Mouse (Mus musculus) kidney, embryonic 15.5 days (tissue): ENCODE measurements around the gene Car14. TPM values are rescaled to one million over a fixed set of nuclear protein-coding genes. Genes with fewer than 3 reads are reported as not detected.
"Not testable (repeated sequence)": the region's sequence is repeated elsewhere in the genome, so short reads cannot be mapped to it uniquely, and the experiment has no call there.

Source experiments
- ATAC-seq: fragments of 200-750 bp; cut with Nextera tagmentation; replicated peaks from 2 replicates; pipeline ENCODE4 v1.8.0; 2017; ENCODE audit warnings: moderate TSS enrichment; ENCODE audit not compliant: low FRiP score
- H3K27ac ChIP-seq: fragments of 300-500 bp; sonication (generic); 2 replicates; pipeline ENCODE4 v1.5.1; 2015; ENCODE audit warnings: mild to moderate bottlenecking, inconsistent platforms
- H3K27me3 ChIP-seq: fragments of 300-500 bp; sonication (generic); 2 replicates; pipeline ENCODE4 v1.6.1; 2015; ENCODE audit warnings: inconsistent platforms
- H3K36me3 ChIP-seq: fragments of 300-500 bp; sonication (generic); 2 replicates; pipeline ENCODE4 v1.6.1; 2015; ENCODE audit warnings: inconsistent platforms
- H3K4me1 ChIP-seq: fragments of 300-500 bp; sonication (generic); 2 replicates; pipeline ENCODE4 v1.6.1; 2015; ENCODE audit warnings: inconsistent platforms
- H3K4me2 ChIP-seq: fragments of 300-500 bp; sonication (generic); 2 replicates; pipeline ENCODE4 v1.6.1; 2015; ENCODE audit warnings: moderate library complexity, mild to moderate bottlenecking, inconsistent platforms
- H3K4me3 ChIP-seq: fragments of 300-500 bp; sonication (generic); replicated peaks from 2 replicates; pipeline ENCODE4 v1.5.1; 2015; ENCODE audit warnings: mild to moderate bottlenecking, inconsistent platforms
- H3K9ac ChIP-seq: fragments of 300-500 bp; sonication (generic); 2 replicates; pipeline ENCODE4 v1.6.1; 2015; ENCODE audit warnings: mild to moderate bottlenecking, inconsistent platforms
- H3K9me3 ChIP-seq: fragments of 300-500 bp; sonication (generic); replicated peaks from 2 replicates; pipeline ENCODE4 v1.6.1; 2016; ENCODE audit warnings: inconsistent platforms
- WGBS: fragments of 180-500 bp; shearing (Covaris S2); methylation state at CpG from one replicate; pipeline ENCODE4 v1.1.7; 2015; ENCODE audit warnings: mixed read lengths; 5-methylcytosine and 5-hydroxymethylcytosine counted together
- polyA plus RNA-seq: library from polyadenylated mRNA; unstranded; fragments of >200 nt; fragmentation: Nextera tagmentation; extraction: Ambion mirVana; gene quantifications from 2 replicates; pipeline ENCODE4 v1.2.1, GENCODE M21; 2015

Car14 gene
- polyA plus RNA-seq, 1 experiment from 2014 or later = 22.5 TPM

- H3K36me3 ChIP-seq, H3K4me2 ChIP-seq, H3K9me3 ChIP-seq, H3K9ac ChIP-seq, H3K4me3 ChIP-seq, H3K27ac ChIP-seq, H3K27me3 ChIP-seq, ATAC-seq, H3K4me1 ChIP-seq: not testable (repeated sequence)
- 89% methylated on average over 7 of the region's 7 CpGs for WGBS
These were observed 18.9 kb upstream of the Car14 start for GRCm38 (mm10) chr3:95923429-95923828.

- 50% methylated on average over 2 of the region's 2 CpGs for WGBS
- not testable (repeated sequence) for H3K36me3 ChIP-seq, H3K4me3 ChIP-seq, H3K4me1 ChIP-seq, H3K9ac ChIP-seq, ATAC-seq, H3K4me2 ChIP-seq, H3K27ac ChIP-seq, H3K27me3 ChIP-seq, H3K9me3 ChIP-seq
These were observed 16.0 kb upstream of the Car14 start for GRCm38 (mm10) chr3:95920532-95920931.

GRCm38 (mm10) chr3:95916760-95917159, 12.3 kb upstream of the Car14 start:
- Histone ChIP-seq H3K36me3 (no peaks in the 10 kb centered on the region), H3K27ac (no peak overlapping the region), H3K4me3 (no peak overlapping the region), H3K4me1 (no peaks in the 10 kb centered on the region), H3K9me3 (no peaks in the 10 kb centered on the region), H3K27me3 (no peaks in the 10 kb centered on the region), H3K4me2 (no peak overlapping the region), H3K9ac (no peak overlapping the region)
- no peak for ATAC-seq
- whole genome bisulfite sequencing = 75% methylated on average over 7 of the region's 7 CpGs

GRCm38 (mm10) chr3:95914706-95915105, 10.2 kb upstream of the Car14 start:
- no peak for ATAC-seq

GRCm38 (mm10) chr3:95907613-95908012, 3.1 kb upstream of the Car14 start:
- 48% methylated on average over 4 of the region's 4 CpGs for WGBS
- H3K27ac ChIP-seq = no peak overlapping the region

More at GRCm38 (mm10) chr3:95914706-95915105, 10.2 kb upstream of the Car14 start:
- Histone ChIP-seq H3K9ac (no peak overlapping the region), H3K9me3 (no peaks in the 10 kb centered on the region), H3K4me2 (no peak overlapping the region), H3K36me3 (no peaks in the 10 kb centered on the region), H3K27ac (no peak overlapping the region), H3K27me3 (no peaks in the 10 kb centered on the region), H3K4me1 (no peaks in the 10 kb centered on the region), H3K4me3 (no peak overlapping the region)
- 88% methylated on average over 4 of the region's 4 CpGs for WGBS

GRCm38 (mm10) chr3:95906860-95907259, 2.4 kb upstream of the Car14 start:
- Histone ChIP-seq H3K27ac (no peak overlapping the region), H3K9me3 (no peaks in the 10 kb centered on the region), H3K4me1 (peaks cover 52% of the 10 kb centered on the region), H3K27me3 (peaks cover 12% of the 10 kb centered on the region), H3K4me3 (peak overlapping the region; percentile 38), H3K9ac (no peak overlapping the region), H3K36me3 (no peaks in the 10 kb centered on the region), H3K4me2 (peak overlapping the region; percentile 76)
- ATAC-seq = no peak
- 0% methylated on average over 12 of the region's 12 CpGs for WGBS

More at GRCm38 (mm10) chr3:95907613-95908012, 3.1 kb upstream of the Car14 start:
- H3K4me2 ChIP-seq = no peak overlapping the region
- ATAC-seq = no peak
- H3K9me3 ChIP-seq = no peaks in the 10 kb centered on the region
- H3K4me1 ChIP-seq = peaks cover 46% of the 10 kb centered on the region
- no peak overlapping the region for H3K4me3 ChIP-seq
- H3K9ac ChIP-seq = no peak overlapping the region
- peaks cover 12% of the 10 kb centered on the region for H3K27me3 ChIP-seq
- no peaks in the 10 kb centered on the region for H3K36me3 ChIP-seq

- no peaks in the 10 kb centered on the region for H3K36me3 ChIP-seq
- WGBS = 2% methylated on average over 12 of the region's 12 CpGs
- ATAC-seq = no peak
These were observed 1.5 kb upstream of the Car14 start for GRCm38 (mm10) chr3:95905940-95906492.

GRCm38 (mm10) chr3:95905146-95905939, 852 bp upstream of the Car14 start:
- Histone ChIP-seq H3K36me3 (no peaks in the 10 kb centered on the region), H3K27me3 (peaks cover 12% of the 10 kb centered on the region), H3K27ac (peak overlapping the region; percentile 64), H3K4me3 (peak overlapping the region; percentile 38), H3K4me2 (peak overlapping the region; percentile 76), H3K9ac (peak overlapping the region; percentile 36), H3K9me3 (no peaks in the 10 kb centered on the region), H3K4me1 (peaks cover 61% of the 10 kb centered on the region)
- under 1% methylated on average over 18 of the region's 18 CpGs for WGBS
- ATAC-seq = peak; percentile 58

More at GRCm38 (mm10) chr3:95905940-95906492, 1.5 kb upstream of the Car14 start:
- Histone ChIP-seq H3K9me3 (no peaks in the 10 kb centered on the region), H3K27ac (no peak overlapping the region), H3K4me2 (peak overlapping the region; percentile 76), H3K27me3 (peaks cover 12% of the 10 kb centered on the region), H3K4me3 (peak overlapping the region; percentile 38), H3K9ac (peak overlapping the region; percentile 36; the same call in 1 of the 2 replicates), H3K4me1 (peaks cover 60% of the 10 kb centered on the region)

GRCm38 (mm10) chr3:95903753-95904502, 563 bp downstream of the Car14 start:
- Histone ChIP-seq H3K27me3 (peaks cover 12% of the 10 kb centered on the region), H3K4me2 (peak overlapping the region; percentile 76), H3K4me3 (peak overlapping the region; percentile 38), H3K4me1 (peaks cover 75% of the 10 kb centered on the region), H3K9ac (peak overlapping the region; percentile 36; the same call in 1 of the 2 replicates), H3K27ac (peak overlapping the region; percentile 64; the same call in 1 of the 2 replicates), H3K36me3 (no peaks in the 10 kb centered on the region), H3K9me3 (no peaks in the 10 kb centered on the region)
- ATAC-seq = peak; percentile 47
- 3% methylated on average over 14 of the region's 15 CpGs for WGBS

- no peak overlapping the region for H3K9ac ChIP-seq
- 21% methylated on average over 6 of the region's 6 CpGs for WGBS
- H3K27ac ChIP-seq = peak overlapping the region; percentile 72
- H3K4me3 ChIP-seq = no peak overlapping the region
- peaks cover 9% of the 10 kb centered on the region; the same call in 1 of the 2 replicates for H3K36me3 ChIP-seq
- peaks cover 77% of the 10 kb centered on the region for H3K4me1 ChIP-seq
- H3K4me2 ChIP-seq = peak overlapping the region; percentile 76
- no peaks in the 10 kb centered on the region for H3K9me3 ChIP-seq
- ATAC-seq = no peak
- peaks cover 12% of the 10 kb centered on the region for H3K27me3 ChIP-seq
These were observed 1.8 kb downstream of the Car14 start for GRCm38 (mm10) chr3:95902643-95903042.

- Histone ChIP-seq H3K27ac (peak overlapping the region; percentile 72), H3K9me3 (no peaks in the 10 kb centered on the region), H3K4me1 (peaks cover 76% of the 10 kb centered on the region), H3K4me3 (no peak overlapping the region), H3K27me3 (peaks cover 12% of the 10 kb centered on the region; the same call in 1 of the 2 replicates), H3K9ac (no peak overlapping the region), H3K4me2 (peak overlapping the region; percentile 76), H3K36me3 (peaks cover 12% of the 10 kb centered on the region; the same call in 1 of the 2 replicates)
- no peak for ATAC-seq
These were observed 2.2 kb downstream of the Car14 start for GRCm38 (mm10) chr3:95902373-95902625.
